Mouse (Mus musculus): ENCODE results near the gene Sipa1l1.

DNA sequence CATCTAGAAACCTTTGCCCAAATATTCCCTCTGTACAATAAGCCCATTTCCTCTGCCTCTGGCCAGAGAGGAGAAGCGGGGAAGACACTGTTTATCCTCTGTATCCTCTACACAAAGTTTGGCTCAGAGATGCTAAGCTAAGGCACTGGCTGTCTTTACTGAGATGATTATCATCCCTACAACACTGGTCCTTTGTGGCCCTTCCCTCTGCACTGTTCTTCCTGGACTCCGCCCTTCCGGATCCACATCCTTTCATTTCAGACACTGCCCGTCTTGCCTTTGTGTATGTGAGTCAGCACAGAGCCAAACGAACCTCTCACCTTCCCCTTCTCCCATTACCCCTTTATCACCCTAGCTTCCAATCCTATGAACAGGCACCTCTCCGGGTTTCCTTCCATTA, 285.3 kb downstream of the Sipa1l1 start:
- TF ChIP-seq CTCF (IDR thresholded peaks at IDR 0.05; ENCODE audit: low read depth, low read length) (no peak), TAL1 (conservative IDR thresholded peaks at IDR 0.05; ENCODE audit: low read depth, low read length) (no peak)

Measured in G1E (cell line).